Mouse (Mus musculus) thymus, adult 2 months (tissue): Measurements from ENCODE around the gene AI467606.

Experiments
- CTCF ChIP-seq: fragments of 200-500 bp; IDR thresholded peaks from 2 replicates; pipeline ENCODE4 v1.5.1; 2012; ENCODE audit warnings: mild to moderate bottlenecking, control low read depth, low read length, moderate library complexity, borderline replicate concordance; ENCODE audit not compliant: control insufficient read depth, poor library complexity, insufficient read depth; ENCODE audit errors: extremely low read depth
- POLR2A ChIP-seq: fragments of 200-500 bp; IDR thresholded peaks from 2 replicates; pipeline ENCODE4 v1.6.1; 2012; ENCODE audit warnings: mild to moderate bottlenecking, low read length, control low read depth, moderate library complexity; ENCODE audit not compliant: control insufficient read depth, poor library complexity, insufficient read depth; ENCODE audit errors: extremely low read depth

DNA sequence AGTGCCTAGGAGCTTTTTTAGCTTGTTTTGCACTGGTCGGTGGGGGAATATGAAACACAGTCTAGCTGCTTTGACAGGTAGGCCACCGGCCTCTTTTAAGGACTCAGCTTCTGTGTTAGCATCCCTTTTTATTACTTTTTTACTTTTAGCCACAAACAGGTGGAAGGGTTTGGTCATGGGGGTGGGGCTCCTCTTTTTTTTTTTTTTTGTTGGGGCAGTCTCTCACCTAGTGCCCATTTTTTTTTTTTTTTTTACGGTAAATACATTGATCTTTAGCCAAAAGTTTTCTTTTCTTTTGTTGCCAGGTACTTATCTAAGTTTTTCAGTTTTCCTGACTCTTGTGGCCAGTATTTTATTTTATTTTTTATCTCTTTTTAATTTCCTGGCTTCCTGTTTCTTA, 3.1 kb upstream of the AI467606 start:
- TF ChIP-seq CTCF (no peak), POLR2A (no peak)
